Mouse (Mus musculus) intestine, embryonic 15.5 days (tissue): ENCODE data around the gene Tcerg1l. TPM values are rescaled to one million over a fixed set of nuclear protein-coding genes. Genes with fewer than 3 reads are reported as not detected.

Source experiments
- ATAC-seq: fragments of 200-750 bp; cut with Nextera tagmentation; 2 replicates; pipeline ENCODE4 v1.8.0; 2017; ENCODE audit warnings: moderate TSS enrichment, moderate library complexity
- H3K27ac ChIP-seq: fragments of 300-500 bp; sonication (generic); 2 replicates; pipeline ENCODE4 v1.5.1; 2015; ENCODE audit warnings: mild to moderate bottlenecking, inconsistent platforms
- H3K27me3 ChIP-seq: fragments of 300-500 bp; sonication (generic); replicated peaks from 2 replicates; pipeline ENCODE4 v1.6.1; 2015; ENCODE audit warnings: inconsistent platforms
- H3K36me3 ChIP-seq: fragments of 300-500 bp; sonication (generic); 2 replicates; pipeline ENCODE4 v1.6.1; 2015; ENCODE audit warnings: inconsistent platforms
- H3K4me1 ChIP-seq: fragments of 300-500 bp; sonication (generic); replicated peaks from 2 replicates; pipeline ENCODE4 v1.6.1; 2015; ENCODE audit warnings: inconsistent platforms
- H3K4me2 ChIP-seq: fragments of 300-500 bp; sonication (generic); replicated peaks from 2 replicates; pipeline ENCODE4 v1.6.1; 2015; ENCODE audit warnings: mild to moderate bottlenecking, inconsistent platforms
- H3K4me3 ChIP-seq: fragments of 300-500 bp; sonication (generic); replicated peaks from 2 replicates; pipeline ENCODE4 v1.5.1; 2015; ENCODE audit warnings: inconsistent platforms
- H3K9ac ChIP-seq: fragments of 300-500 bp; sonication (generic); 2 replicates; pipeline ENCODE4 v1.6.1; 2015; ENCODE audit warnings: inconsistent platforms
- H3K9me3 ChIP-seq: fragments of 300-500 bp; sonication (generic); 2 replicates; pipeline ENCODE4 v1.6.1; 2016; ENCODE audit warnings: inconsistent platforms
- WGBS: fragments of 180-500 bp; shearing (Covaris S2); methylation state at CpG from one replicate; pipeline ENCODE4 v1.1.7; 2015; 5-methylcytosine and 5-hydroxymethylcytosine counted together
- polyA plus RNA-seq: library from polyadenylated mRNA; unstranded; fragments of >200 nt; fragmentation: Nextera tagmentation; extraction: Ambion mirVana; gene quantifications from 2 replicates; pipeline ENCODE4 v1.2.1, GENCODE M21; 2015

The Tcerg1l gene
- polyA plus RNA-seq, 1 experiment from 2014 or later = 0.29 TPM

GRCm38 (mm10) chr7:138396109-138396862, 1.2 kb downstream of the Tcerg1l start:
- H3K9me3 ChIP-seq = no peaks in the 10 kb centered on the region
- no peak overlapping the region for H3K4me3 ChIP-seq
- no peak overlapping the region for H3K9ac ChIP-seq
- peaks cover 11% of the 10 kb centered on the region for H3K4me1 ChIP-seq
- 37% methylated on average over 13 of the region's 13 CpGs for WGBS
- ATAC-seq = no peak
- no peak overlapping the region; the same call in 1 of the 2 replicates for H3K4me2 ChIP-seq
- no peaks in the 10 kb centered on the region for H3K36me3 ChIP-seq
- H3K27me3 ChIP-seq = peaks cover 37% of the 10 kb centered on the region
- H3K27ac ChIP-seq = no peak overlapping the region

- H3K9me3 ChIP-seq = no peaks in the 10 kb centered on the region
- ATAC-seq = no peak
- WGBS = 85% methylated on average over 6 of the region's 6 CpGs
- no peak overlapping the region for H3K27ac ChIP-seq
- H3K27me3 ChIP-seq = no peaks in the 10 kb centered on the region
- H3K9ac ChIP-seq = no peak overlapping the region
- H3K4me1 ChIP-seq = no peaks in the 10 kb centered on the region
- H3K4me2 ChIP-seq = no peak overlapping the region
- no peak overlapping the region for H3K4me3 ChIP-seq
- H3K36me3 ChIP-seq = no peaks in the 10 kb centered on the region
These were observed 7.6 kb downstream of the Tcerg1l start for GRCm38 (mm10) chr7:138389941-138390340.

GRCm38 (mm10) chr7:138389071-138389470, 8.5 kb downstream of the Tcerg1l start:
- no peak overlapping the region for H3K4me3 ChIP-seq
- H3K36me3 ChIP-seq = no peaks in the 10 kb centered on the region
- WGBS = 70% methylated on average over 3 of the region's 3 CpGs
- H3K27me3 ChIP-seq = no peaks in the 10 kb centered on the region
- H3K9ac ChIP-seq = no peak overlapping the region
- H3K4me1 ChIP-seq = no peaks in the 10 kb centered on the region
- no peak overlapping the region for H3K4me2 ChIP-seq
- ATAC-seq = no peak
- no peaks in the 10 kb centered on the region for H3K9me3 ChIP-seq
- no peak overlapping the region for H3K27ac ChIP-seq

GRCm38 (mm10) chr7:138379221-138379620, 18.3 kb downstream of the Tcerg1l start:
- WGBS = 90% methylated on average over 3 of the region's 3 CpGs
- Histone ChIP-seq H3K9me3 (no peaks in the 10 kb centered on the region), H3K27ac (no peak overlapping the region), H3K9ac (no peak overlapping the region), H3K4me1 (0 out of 2 replicates have a peak, but pooled peaks cover 2% of the 10 kb centered on the region), H3K4me2 (no peak overlapping the region), H3K4me3 (no peak overlapping the region), H3K36me3 (no peaks in the 10 kb centered on the region), H3K27me3 (no peaks in the 10 kb centered on the region)
- no peak for ATAC-seq

- Histone ChIP-seq H3K9ac (no peak overlapping the region), H3K4me2 (no peak overlapping the region), H3K4me1 (0 out of 2 replicates have a peak, but pooled peaks cover 2% of the 10 kb centered on the region), H3K36me3 (no peaks in the 10 kb centered on the region), H3K9me3 (no peaks in the 10 kb centered on the region), H3K4me3 (no peak overlapping the region), H3K27me3 (no peaks in the 10 kb centered on the region), H3K27ac (no peak overlapping the region)
- WGBS = 83% methylated on average over 4 of the region's 4 CpGs
- no peak for ATAC-seq
These were observed 19.0 kb downstream of the Tcerg1l start for GRCm38 (mm10) chr7:138378546-138378945.

GRCm38 (mm10) chr7:138375573-138375972, 22.0 kb downstream of the Tcerg1l start:
- H3K9me3 ChIP-seq = no peaks in the 10 kb centered on the region
- 30% methylated on average over 7 of the region's 7 CpGs for WGBS
- no peak overlapping the region for H3K4me2 ChIP-seq
- no peak overlapping the region for H3K4me3 ChIP-seq
- no peak overlapping the region for H3K9ac ChIP-seq
- 0 out of 2 replicates have a peak, but pooled peaks cover 2% of the 10 kb centered on the region for H3K4me1 ChIP-seq
- H3K27ac ChIP-seq = no peak overlapping the region
- peak; percentile 93 for ATAC-seq
- no peaks in the 10 kb centered on the region for H3K27me3 ChIP-seq
- H3K36me3 ChIP-seq = no peaks in the 10 kb centered on the region

GRCm38 (mm10) chr7:138374376-138374775, 23.2 kb downstream of the Tcerg1l start:
- H3K27ac ChIP-seq = no peak overlapping the region
- no peaks in the 10 kb centered on the region for H3K36me3 ChIP-seq
- no peaks in the 10 kb centered on the region for H3K9me3 ChIP-seq
- H3K9ac ChIP-seq = no peak overlapping the region
- H3K4me2 ChIP-seq = no peak overlapping the region
- no peaks in the 10 kb centered on the region for H3K27me3 ChIP-seq
- H3K4me3 ChIP-seq = no peak overlapping the region
- no peak for ATAC-seq
- 48% methylated on average over 7 of the region's 7 CpGs for WGBS
- H3K4me1 ChIP-seq = 0 out of 2 replicates have a peak, but pooled peaks cover 2% of the 10 kb centered on the region

GRCm38 (mm10) chr7:138373530-138373929, 24.0 kb downstream of the Tcerg1l start:
- no peaks in the 10 kb centered on the region for H3K36me3 ChIP-seq
- 78% methylated on average over 5 of the region's 5 CpGs for WGBS
- no peak overlapping the region for H3K27ac ChIP-seq
- ATAC-seq = no peak
- no peak overlapping the region for H3K4me3 ChIP-seq
- no peak overlapping the region for H3K4me2 ChIP-seq
- H3K4me1 ChIP-seq = 0 out of 2 replicates have a peak, but pooled peaks cover 2% of the 10 kb centered on the region
- no peaks in the 10 kb centered on the region for H3K9me3 ChIP-seq
- no peaks in the 10 kb centered on the region for H3K27me3 ChIP-seq
- no peak overlapping the region for H3K9ac ChIP-seq

- 0 out of 2 replicates have a peak, but pooled peaks cover 2% of the 10 kb centered on the region for H3K4me1 ChIP-seq
- WGBS = 47% methylated on average over 7 of the region's 7 CpGs
- no peaks in the 10 kb centered on the region for H3K9me3 ChIP-seq
- no peak overlapping the region for H3K9ac ChIP-seq
- no peak for ATAC-seq
- no peak overlapping the region for H3K27ac ChIP-seq
- no peak overlapping the region for H3K4me3 ChIP-seq
- H3K36me3 ChIP-seq = no peaks in the 10 kb centered on the region
- no peak overlapping the region for H3K4me2 ChIP-seq
- no peaks in the 10 kb centered on the region; the same call in 1 of the 2 replicates for H3K27me3 ChIP-seq
These were observed 30.0 kb downstream of the Tcerg1l start for GRCm38 (mm10) chr7:138367570-138367969.

- Histone ChIP-seq H3K4me2 (no peak overlapping the region), H3K4me3 (no peak overlapping the region), H3K36me3 (no peaks in the 10 kb centered on the region), H3K27ac (no peak overlapping the region), H3K9me3 (no peaks in the 10 kb centered on the region), H3K9ac (no peak overlapping the region), H3K4me1 (0 out of 2 replicates have a peak, but pooled peaks cover 2% of the 10 kb centered on the region), H3K27me3 (no peaks in the 10 kb centered on the region; the same call in 1 of the 2 replicates)
- WGBS = 40% methylated on average over 8 of the region's 8 CpGs
- peak; percentile 64 for ATAC-seq
These were observed 32.0 kb downstream of the Tcerg1l start for GRCm38 (mm10) chr7:138365519-138365918.

GRCm38 (mm10) chr7:138357475-138357874, 40.1 kb downstream of the Tcerg1l start:
- no peaks in the 10 kb centered on the region for H3K9me3 ChIP-seq
- 54% methylated on average over 8 of the region's 8 CpGs for WGBS
- H3K27me3 ChIP-seq = no peaks in the 10 kb centered on the region
- no peak overlapping the region for H3K4me2 ChIP-seq
- no peaks in the 10 kb centered on the region for H3K36me3 ChIP-seq
- H3K27ac ChIP-seq = no peak overlapping the region
- peaks cover 4% of the 10 kb centered on the region; the same call in 1 of the 2 replicates for H3K4me1 ChIP-seq
- no peak overlapping the region for H3K9ac ChIP-seq
- no peak for ATAC-seq
- no peak overlapping the region for H3K4me3 ChIP-seq

- Histone ChIP-seq H3K4me1 (peaks cover 4% of the 10 kb centered on the region; the same call in 1 of the 2 replicates), H3K27me3 (no peaks in the 10 kb centered on the region), H3K9me3 (no peaks in the 10 kb centered on the region), H3K27ac (no peak overlapping the region), H3K4me2 (no peak overlapping the region), H3K36me3 (no peaks in the 10 kb centered on the region), H3K4me3 (no peak overlapping the region), H3K9ac (no peak overlapping the region)
- WGBS = 11% methylated on average over 2 of the region's 2 CpGs
- no peak for ATAC-seq
These were observed 40.7 kb downstream of the Tcerg1l start for GRCm38 (mm10) chr7:138356655-138357449.
